Mouse (Mus musculus): Measurements from ENCODE around the gene Rilpl1.

- TF ChIP-seq POLR2A (IDR thresholded peaks at IDR 0.05; ENCODE audit: insufficient read depth, low read depth, low read length) (no peak), CTCF (IDR thresholded peaks at IDR 0.05; ENCODE audit: insufficient read depth, low read depth, low read length) (no peak)
Observed at GRCm38 (mm10) chr5:124446301-124446881, 84.8 kb downstream of the Rilpl1 start.

All from olfactory bulb, adult 2 months (tissue).